Mouse (Mus musculus): ENCODE measurements around the gene Rap1gap. TPM values are rescaled to one million over a fixed set of nuclear protein-coding genes. Genes with fewer than 3 reads are reported as not detected.

Gene Rap1gap
- polyA plus RNA-seq, 1 experiment from 2014 or later = 10.0 TPM

GRCm38 (mm10) chr4:137704561-137704960 is 40.0 kb downstream of the Rap1gap start:
- 54% methylated on average over 2 of the region's 2 CpGs for WGBS
- Histone ChIP-seq H3K27ac (ENCODE audit: low read depth, low read length) (no peak overlapping the region), H3K4me1 (ENCODE audit: control insufficient read depth, insufficient read depth, low read length) (peaks cover 15% of the 10 kb centered on the region), H3K36me3 (ENCODE audit: control insufficient read depth, insufficient read depth, low read length) (no peaks in the 10 kb centered on the region), H3K27me3 (ENCODE audit: control insufficient read depth, insufficient read depth, low read length) (no peaks in the 10 kb centered on the region), H3K9ac (ENCODE audit: low read length) (no peak overlapping the region), H3K4me2 (ENCODE audit: low read depth) (no peak overlapping the region), H3K9me3 (ENCODE audit: control insufficient read depth, low read length) (no peaks in the 10 kb centered on the region), H3K4me3 (ENCODE audit: low read depth, low read length) (no peak overlapping the region)
- DNase-seq (ENCODE audit: low spot score) (no peak), ATAC-seq (ENCODE audit: insufficient read depth, low FRiP score, low TSS enrichment) (no peak)

- 76% methylated on average over 5 of the region's 5 CpGs for WGBS
- H3K9ac ChIP-seq (ENCODE audit: low read length) = no peak overlapping the region
- H3K4me1 ChIP-seq (ENCODE audit: control insufficient read depth, insufficient read depth, low read length) = peaks cover 15% of the 10 kb centered on the region
- no peaks in the 10 kb centered on the region for H3K27me3 ChIP-seq (ENCODE audit: control insufficient read depth, insufficient read depth, low read length)
- ATAC-seq (ENCODE audit: insufficient read depth, low FRiP score, low TSS enrichment) (no peak), DNase-seq (ENCODE audit: low spot score) (no peak)
- H3K4me3 ChIP-seq (ENCODE audit: low read depth, low read length) = no peak overlapping the region
- no peaks in the 10 kb centered on the region for H3K36me3 ChIP-seq (ENCODE audit: control insufficient read depth, insufficient read depth, low read length)
- H3K9me3 ChIP-seq (ENCODE audit: control insufficient read depth, low read length) = no peaks in the 10 kb centered on the region
- no peak overlapping the region for H3K27ac ChIP-seq (ENCODE audit: low read depth, low read length)
- H3K4me2 ChIP-seq (ENCODE audit: low read depth) = no peak overlapping the region
Observed at GRCm38 (mm10) chr4:137705379-137705778, 40.9 kb downstream of the Rap1gap start.

- DNase-seq (ENCODE audit: low spot score) = no peak
- 74% methylated on average over 7 of the region's 7 CpGs for WGBS
- H3K4me1 ChIP-seq (ENCODE audit: control insufficient read depth, insufficient read depth, low read length) = peaks cover 15% of the 10 kb centered on the region
- no peaks in the 10 kb centered on the region for H3K36me3 ChIP-seq (ENCODE audit: control insufficient read depth, insufficient read depth, low read length)
- no peak overlapping the region for H3K4me3 ChIP-seq (ENCODE audit: low read depth, low read length)
- no peak for ATAC-seq (ENCODE audit: insufficient read depth, low FRiP score, low TSS enrichment)
- no peak overlapping the region; the same call in 1 of the 2 replicates for H3K4me2 ChIP-seq (ENCODE audit: low read depth)
- peak overlapping the region; percentile 29; the same call in 1 of the 2 replicates for H3K27ac ChIP-seq (ENCODE audit: low read depth, low read length)
- no peaks in the 10 kb centered on the region for H3K9me3 ChIP-seq (ENCODE audit: control insufficient read depth, low read length)
- H3K27me3 ChIP-seq (ENCODE audit: control insufficient read depth, insufficient read depth, low read length) = no peaks in the 10 kb centered on the region
- no peak overlapping the region for H3K9ac ChIP-seq (ENCODE audit: low read length)
Observed at GRCm38 (mm10) chr4:137706510-137706909, 42.0 kb downstream of the Rap1gap start.

GRCm38 (mm10) chr4:137707216-137707990 is 42.9 kb downstream of the Rap1gap start:
- 2% methylated on average over 52 of the region's 52 CpGs for WGBS
- Histone ChIP-seq H3K4me1 (ENCODE audit: control insufficient read depth, insufficient read depth, low read length) (peaks cover 15% of the 10 kb centered on the region), H3K4me2 (ENCODE audit: low read depth) (peak overlapping the region; percentile 80), H3K27me3 (ENCODE audit: control insufficient read depth, insufficient read depth, low read length) (no peaks in the 10 kb centered on the region), H3K9ac (ENCODE audit: low read length) (peak overlapping the region; percentile 70), H3K4me3 (ENCODE audit: low read depth, low read length) (peak overlapping the region; percentile 51), H3K27ac (ENCODE audit: low read depth, low read length) (no peak overlapping the region), H3K9me3 (ENCODE audit: control insufficient read depth, low read length) (no peaks in the 10 kb centered on the region), H3K36me3 (ENCODE audit: control insufficient read depth, insufficient read depth, low read length) (no peaks in the 10 kb centered on the region)
- peak; percentile 96 for DNase-seq (ENCODE audit: low spot score)
- peak; percentile 76 for ATAC-seq (ENCODE audit: insufficient read depth, low FRiP score, low TSS enrichment)

GRCm38 (mm10) chr4:137712963-137713362 is 48.4 kb downstream of the Rap1gap start:
- Histone ChIP-seq H3K9ac (ENCODE audit: low read length) (no peak overlapping the region), H3K27ac (ENCODE audit: low read depth, low read length) (no peak overlapping the region), H3K4me1 (ENCODE audit: control insufficient read depth, insufficient read depth, low read length) (0 out of 2 replicates have a peak, but pooled peaks cover under 1% of the 10 kb centered on the region), H3K4me3 (ENCODE audit: low read depth, low read length) (no peak overlapping the region), H3K4me2 (ENCODE audit: low read depth) (no peak overlapping the region), H3K9me3 (ENCODE audit: control insufficient read depth, low read length) (no peaks in the 10 kb centered on the region), H3K27me3 (ENCODE audit: control insufficient read depth, insufficient read depth, low read length) (no peaks in the 10 kb centered on the region), H3K36me3 (ENCODE audit: control insufficient read depth, insufficient read depth, low read length) (no peaks in the 10 kb centered on the region)
- WGBS = 90% methylated on average over 13 of the region's 13 CpGs
- ATAC-seq (ENCODE audit: insufficient read depth, low FRiP score, low TSS enrichment) = no peak
- DNase-seq (ENCODE audit: low spot score) = no peak

- H3K36me3 ChIP-seq (ENCODE audit: control insufficient read depth, insufficient read depth, low read length) = no peaks in the 10 kb centered on the region
- DNase-seq (ENCODE audit: low spot score) = peak; percentile 38
- no peaks in the 10 kb centered on the region for H3K27me3 ChIP-seq (ENCODE audit: control insufficient read depth, insufficient read depth, low read length)
- H3K4me3 ChIP-seq (ENCODE audit: low read depth, low read length) = no peak overlapping the region
- H3K9me3 ChIP-seq (ENCODE audit: control insufficient read depth, low read length) = no peaks in the 10 kb centered on the region
- ATAC-seq (ENCODE audit: insufficient read depth, low FRiP score, low TSS enrichment) = no peak
- WGBS = 35% methylated on average over 8 of the region's 8 CpGs
- H3K9ac ChIP-seq (ENCODE audit: low read length) = no peak overlapping the region
- no peak overlapping the region for H3K4me2 ChIP-seq (ENCODE audit: low read depth)
- no peak overlapping the region for H3K27ac ChIP-seq (ENCODE audit: low read depth, low read length)
- H3K4me1 ChIP-seq (ENCODE audit: control insufficient read depth, insufficient read depth, low read length) = peaks cover 5% of the 10 kb centered on the region
Observed at GRCm38 (mm10) chr4:137714020-137714624, 49.6 kb downstream of the Rap1gap start.

GRCm38 (mm10) chr4:137717005-137717404 is 52.5 kb downstream of the Rap1gap start:
- H3K27me3 ChIP-seq (ENCODE audit: control insufficient read depth, insufficient read depth, low read length) = no peaks in the 10 kb centered on the region
- H3K27ac ChIP-seq (ENCODE audit: low read depth, low read length) = no peak overlapping the region
- H3K4me2 ChIP-seq (ENCODE audit: low read depth) = no peak overlapping the region
- no peak for DNase-seq (ENCODE audit: low spot score)
- no peak for ATAC-seq (ENCODE audit: insufficient read depth, low FRiP score, low TSS enrichment)
- H3K9ac ChIP-seq (ENCODE audit: low read length) = no peak overlapping the region; the same call in 1 of the 2 replicates
- no peaks in the 10 kb centered on the region for H3K36me3 ChIP-seq (ENCODE audit: control insufficient read depth, insufficient read depth, low read length)
- WGBS = 62% methylated on average over 7 of the region's 7 CpGs
- no peaks in the 10 kb centered on the region for H3K9me3 ChIP-seq (ENCODE audit: control insufficient read depth, low read length)
- no peak overlapping the region for H3K4me3 ChIP-seq (ENCODE audit: low read depth, low read length)
- H3K4me1 ChIP-seq (ENCODE audit: control insufficient read depth, insufficient read depth, low read length) = peaks cover 11% of the 10 kb centered on the region

GRCm38 (mm10) chr4:137717671-137718070 is 53.1 kb downstream of the Rap1gap start:
- no peak for ATAC-seq (ENCODE audit: insufficient read depth, low FRiP score, low TSS enrichment)
- DNase-seq (ENCODE audit: low spot score) = no peak
- Histone ChIP-seq H3K27ac (ENCODE audit: low read depth, low read length) (no peak overlapping the region), H3K9me3 (ENCODE audit: control insufficient read depth, low read length) (no peaks in the 10 kb centered on the region), H3K27me3 (ENCODE audit: control insufficient read depth, insufficient read depth, low read length) (no peaks in the 10 kb centered on the region), H3K4me2 (ENCODE audit: low read depth) (no peak overlapping the region), H3K4me3 (ENCODE audit: low read depth, low read length) (no peak overlapping the region), H3K4me1 (ENCODE audit: control insufficient read depth, insufficient read depth, low read length) (peaks cover 11% of the 10 kb centered on the region), H3K9ac (ENCODE audit: low read length) (no peak overlapping the region), H3K36me3 (ENCODE audit: control insufficient read depth, insufficient read depth, low read length) (no peaks in the 10 kb centered on the region)
- WGBS = 74% methylated on average over 15 of the region's 15 CpGs
